Mouse (Mus musculus): ENCODE measurements at regions not wholly inside any gene's neighbourhood (a gene's known extent, or its start where the extent isn't known, plus 50 kb on each side); places are given as distances from the start of the nearest gene placed in this dataset.
"Not testable (repeated sequence)": the region's sequence is repeated elsewhere in the genome, so short reads cannot be mapped to it uniquely, and the experiment has no call there.

DNA sequence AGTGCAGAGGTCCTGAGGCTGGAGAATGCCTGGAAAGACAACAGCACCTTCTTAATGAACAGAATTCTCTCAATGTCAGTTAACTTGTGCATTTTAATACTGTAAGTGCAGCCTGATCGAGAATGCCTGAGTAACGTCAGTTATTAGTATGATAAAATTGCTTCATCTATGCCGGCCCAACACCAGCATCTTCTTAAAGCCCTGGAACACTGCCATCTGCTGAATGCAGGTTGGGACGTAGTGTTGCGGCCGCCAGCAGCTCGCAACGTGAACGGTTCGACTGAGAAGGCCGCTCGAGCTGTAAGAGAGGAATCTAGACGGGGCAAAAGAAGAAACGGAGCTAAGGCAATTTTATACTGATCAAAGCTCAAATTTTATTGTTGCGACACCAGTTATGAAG is 73.6 kb upstream of the Ttc29 start:
- DNase-seq (ENCODE audit: low spot score in 2 of 2), result not testable (repeated sequence)

DNA sequence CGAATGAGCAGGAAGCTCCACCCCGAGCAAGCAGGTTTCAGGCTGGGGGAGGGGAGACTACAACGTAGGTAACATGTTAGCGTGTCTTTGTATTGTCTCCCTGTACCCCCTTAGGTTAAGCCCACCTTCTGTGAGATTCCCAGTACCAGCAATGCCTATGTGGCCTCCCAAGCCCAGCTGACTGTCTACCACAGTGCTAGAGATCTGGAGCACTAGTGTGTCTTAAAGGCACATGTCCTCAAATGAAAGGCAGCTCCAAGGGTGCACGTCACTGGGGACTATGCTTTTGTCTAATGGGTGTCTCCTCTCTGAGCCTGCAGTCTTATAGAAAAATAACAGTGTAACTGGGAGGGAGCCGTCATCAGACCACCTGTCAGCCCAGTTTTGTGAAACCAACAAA is 65.9 kb upstream of the Ttc29 start:
- DNase-seq (ENCODE audit: low spot score in 2 of 2), result no peak

DNA sequence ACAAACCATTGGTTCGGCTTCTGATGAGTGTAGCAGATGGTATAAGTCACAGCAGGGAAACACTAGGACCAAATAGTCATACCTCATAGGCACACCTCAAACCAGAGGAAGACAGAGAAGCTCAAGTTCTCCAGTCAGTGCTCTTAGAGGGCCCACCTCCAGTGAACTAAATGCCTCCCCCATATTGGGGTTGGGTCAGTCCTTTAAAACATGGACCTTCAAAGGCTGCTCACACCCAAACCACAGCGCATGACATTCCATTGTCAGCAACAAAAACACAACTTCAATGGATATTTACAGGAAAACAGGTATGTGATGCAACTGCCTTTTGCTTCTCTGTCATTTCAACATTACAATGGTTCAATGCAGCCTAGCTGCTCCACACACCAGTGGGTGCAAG is 65.1 kb upstream of the Ttc29 start:
- no peak for DNase-seq (ENCODE audit: low spot score in 2 of 2)

DNA sequence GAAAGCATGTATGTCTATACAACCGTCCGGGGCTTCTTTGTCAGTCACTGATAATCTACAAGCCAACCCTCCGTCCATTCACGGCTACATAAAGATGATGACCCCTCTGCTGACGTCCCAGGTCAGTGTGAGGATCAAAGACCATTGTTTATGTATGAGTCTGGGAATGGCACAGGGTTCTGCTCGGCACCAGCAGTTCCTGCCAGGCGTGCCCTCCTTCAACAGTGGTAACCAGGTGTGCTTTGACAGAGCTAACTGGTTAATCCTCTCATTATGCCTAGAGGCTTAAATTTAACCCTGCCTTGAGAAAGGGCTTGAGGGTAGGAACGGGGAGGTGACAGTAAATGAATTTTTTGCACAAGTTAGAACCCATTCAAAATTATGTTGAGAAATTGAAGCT is 58.2 kb upstream of the Ttc29 start:
- DNase-seq (ENCODE audit: low spot score in 2 of 2), result no peak

DNA sequence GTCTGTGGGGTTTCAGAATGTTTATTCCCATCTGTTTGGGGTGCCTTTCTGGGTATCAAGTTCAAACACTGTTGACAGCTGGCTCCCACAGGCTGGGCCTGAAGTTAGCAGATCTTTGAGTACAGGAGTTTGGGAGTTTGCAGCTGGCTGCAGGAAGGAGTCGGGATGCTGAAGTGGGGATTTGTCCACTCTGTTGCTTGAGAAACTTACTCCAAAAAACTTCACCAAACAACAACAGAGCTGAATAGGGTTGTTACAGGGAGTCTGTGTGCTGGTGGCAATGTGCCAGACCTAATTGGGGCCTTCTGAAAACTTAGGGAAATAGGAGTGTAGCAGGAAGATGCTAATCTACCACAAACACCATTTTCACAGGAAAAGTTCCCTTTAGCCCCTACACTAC is 51.1 kb upstream of the Ttc29 start:
- DNase-seq (ENCODE audit: low spot score in 2 of 2), result peak in 1 of 2 experiments; percentile 44

DNA sequence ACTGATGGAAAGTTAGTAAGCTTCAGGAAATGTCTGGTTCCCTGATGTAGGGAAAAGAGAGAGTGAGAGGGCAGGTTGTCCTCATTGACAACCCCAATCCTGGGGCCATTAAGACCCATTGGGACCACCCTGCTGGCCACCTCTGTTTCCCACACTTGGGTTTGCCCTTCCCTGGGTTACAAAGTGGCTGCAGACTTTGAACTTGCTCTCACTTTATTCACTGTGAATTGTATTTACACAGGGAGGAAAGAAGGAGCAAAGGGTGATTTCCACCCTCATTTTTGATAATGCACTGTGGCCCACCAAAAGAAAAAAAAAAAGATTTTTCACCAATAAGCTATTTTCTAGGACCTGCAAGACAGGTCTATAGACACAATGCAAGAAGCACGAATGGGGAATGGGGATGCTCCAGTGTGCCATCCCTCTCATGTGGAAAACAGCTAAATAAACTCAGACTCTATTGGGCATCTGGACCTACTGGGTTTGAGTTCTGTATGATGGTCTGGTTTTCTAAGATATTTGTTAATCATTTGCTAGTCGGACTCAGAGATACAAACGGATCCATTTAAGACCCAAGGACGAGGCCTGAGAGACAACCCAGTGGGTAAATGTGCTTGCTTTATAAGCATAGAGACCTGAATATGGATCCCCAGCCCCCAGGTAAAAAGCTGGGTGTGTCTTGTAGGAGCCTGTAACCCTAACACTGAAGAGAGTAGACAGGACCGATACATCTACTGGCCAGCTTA is 50.2 kb upstream of the Ttc29 start:
- no peak for DNase-seq (ENCODE audit: low spot score in 2 of 2)
